Mouse (Mus musculus) cortical plate, adult 2 months (tissue): ENCODE measurements around the gene Kirrel3.

ENCODE experiments used
- CTCF ChIP-seq: fragments of 200-500 bp; IDR thresholded peaks from 2 replicates; pipeline ENCODE4 v1.5.1; 2011; ENCODE audit warnings: mild to moderate bottlenecking, control low read depth, low read length; ENCODE audit not compliant: insufficient read depth; ENCODE audit errors: extremely low read depth
- POLR2A ChIP-seq: fragments of 200-500 bp; IDR thresholded peaks from 2 replicates; pipeline ENCODE4 v1.6.1; 2011; ENCODE audit warnings: mild to moderate bottlenecking, low read length, control low read depth; ENCODE audit not compliant: insufficient read depth; ENCODE audit errors: extremely low read depth

- no peak for TF ChIP-seq POLR2A
- TF ChIP-seq CTCF: no peak
These were observed 434.4 kb downstream of the Kirrel3 start for GRCm38 (mm10) chr9:34920116-34920515.
